Mouse (Mus musculus) brain, embryonic 14.5 days (tissue): Measurements from ENCODE around the gene Hmga1.

Experiments used
- CTCF ChIP-seq: fragments of 200-500 bp; IDR thresholded peaks from 2 replicates; pipeline ENCODE4 v1.5.1; 2012; ENCODE audit warnings: inconsistent platforms, mild to moderate bottlenecking, moderate library complexity, borderline replicate concordance; ENCODE audit not compliant: insufficient read depth, insufficient read length; ENCODE audit errors: extremely low read depth
- POLR2A ChIP-seq: fragments of 200-500 bp; IDR thresholded peaks from 2 replicates; pipeline ENCODE4 v1.6.1; 2012; ENCODE audit warnings: mild to moderate bottlenecking, inconsistent platforms, borderline replicate concordance; ENCODE audit not compliant: poor library complexity, insufficient read depth, insufficient read length, severe bottlenecking; ENCODE audit errors: extremely low read depth

GRCm38 (mm10) chr17:27546574-27547085 is 9.7 kb upstream of the Hmga1 start:
- TF ChIP-seq CTCF = no peak
- no peak for TF ChIP-seq POLR2A
